Mouse (Mus musculus) heart, postnatal 0 days (tissue): ENCODE measurements at regions not wholly inside any gene's neighbourhood (a gene's known extent, or its start where the extent isn't known, plus 50 kb on each side); places are given as distances from the start of the nearest gene placed in this dataset.

ENCODE experiments used
- CTCF ChIP-seq: IDR thresholded peaks from 2 replicates; pipeline ENCODE4 v1.5.1; 2016; ENCODE audit warnings: antibody characterized with exemption, control low read depth, low read depth
- EP300 ChIP-seq: IDR thresholded peaks from 2 replicates; pipeline ENCODE4 v1.6.1; 2016; ENCODE audit warnings: antibody characterized with exemption, low read depth

DNA sequence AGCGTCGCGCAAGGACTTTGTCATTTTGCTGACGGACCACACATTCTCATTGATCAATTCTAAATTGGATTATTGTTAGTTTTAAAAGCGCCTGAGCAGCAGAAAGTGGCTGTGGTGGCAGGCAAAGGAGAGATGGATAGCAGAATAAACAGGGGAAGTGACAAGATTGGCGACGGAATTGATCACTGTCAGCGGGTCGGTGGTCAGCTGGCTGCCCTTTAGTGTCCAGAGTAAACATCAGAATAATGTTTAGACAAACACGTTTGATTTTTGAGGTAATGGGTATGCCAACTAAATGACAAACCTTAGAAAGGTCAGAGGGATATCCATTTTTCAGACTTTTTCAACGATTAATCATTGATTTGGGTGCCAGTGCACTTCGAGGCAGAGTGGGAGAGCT, 292.2 kb downstream of the Setd4 start:
- TF ChIP-seq CTCF (no peak), EP300 (no peak)
